Mouse (Mus musculus) neural tube, postnatal 0 days (tissue): ENCODE results near the gene Wnt8b. TPM values are rescaled to one million over a fixed set of nuclear protein-coding genes. Genes with fewer than 3 reads are reported as not detected.

Source experiments
- polyA plus RNA-seq: library from polyadenylated mRNA; unstranded; fragments of >200 nt; fragmentation: Nextera tagmentation; extraction: Ambion mirVana; gene quantifications from 2 replicates; pipeline ENCODE4 v1.2.1, GENCODE M21; 2015

Wnt8b gene
- polyA plus RNA-seq = 0.05 and 0.09 TPM in 2 replicates

GRCm38 (mm10) chr19:44493128-44493527, at the start of gene Wnt8b:
Gene Wnt8b, plus strand, starts transcription at chr19:44493472.

GRCm38 (mm10) chr19:44545321-44546041, 52.2 kb downstream of the Wnt8b start, which contains the start of gene Sec31b:
Gene Sec31b, minus strand, starts transcription at chr19:44545864.

GRCm38 (mm10) chr19:44552731-44553130, 59.5 kb downstream of the Wnt8b start, which contains the start of gene Gm20538:
Gene Gm20538, minus strand, starts transcription at chr19:44552831.

GRCm38 (mm10) chr19:44554861-44555590, 61.8 kb downstream of the Wnt8b start, which contains the start of gene Ndufb8:
Gene Ndufb8, minus strand, starts transcription at chr19:44555440.

GRCm38 (mm10) chr19:44562652-44563206, 69.5 kb downstream of the Wnt8b start, which contains the start of gene Hif1an:
Gene Hif1an, plus strand, starts transcription at chr19:44562850.

Other genes with a start within 250 kb of the Wnt8b start
- gene Scd2, start 199.8 kb upstream of the Wnt8b start, polyA plus RNA-seq = 239 TPM in 2 replicates
- gene Scd4, start 160.4 kb upstream of the Wnt8b start, polyA plus RNA-seq = 0.22 and 0.29 TPM in 2 replicates
- 11.5 and 12.3 TPM in 2 replicates for gene Scd1, start 85.6 kb upstream of the Wnt8b start, polyA plus RNA-seq
- gene Sec31b, start 52.4 kb downstream of the Wnt8b start, polyA plus RNA-seq = 0.18 and 0.22 TPM in 2 replicates
- gene Gm20538, start 59.4 kb downstream of the Wnt8b start, polyA plus RNA-seq = not detected in 2 replicates
- gene Ndufb8, start 62.0 kb downstream of the Wnt8b start, polyA plus RNA-seq = 1,063 and 1,087 TPM in 2 replicates
- gene Hif1an, start 69.4 kb downstream of the Wnt8b start, polyA plus RNA-seq = 15.4 and 16.6 TPM in 2 replicates